8 mouse cellular contexts compared by ENCODE assay signal in the genomic region with DNA sequence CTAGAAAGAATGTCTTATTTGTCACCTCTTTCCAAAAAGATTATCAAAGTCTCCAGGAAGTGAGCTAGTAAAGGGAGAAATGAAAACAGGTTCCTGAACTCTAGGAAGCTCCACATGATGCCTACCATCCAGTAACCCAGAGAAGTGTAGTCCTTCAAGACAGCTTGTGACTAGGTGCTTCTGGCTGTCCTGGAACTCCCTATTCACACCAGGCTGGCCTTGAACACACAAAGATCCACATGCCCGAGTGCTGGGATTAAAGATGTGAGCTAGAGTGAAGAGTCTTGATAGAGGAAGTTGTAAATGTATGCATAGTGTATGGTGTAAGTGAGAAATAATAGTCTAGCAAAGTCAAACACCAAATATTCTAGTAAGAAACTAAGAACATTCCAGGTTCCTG. TPM values are rescaled to one million over a fixed set of nuclear protein-coding genes. Genes with fewer than 3 reads are reported as not detected.
A peak's percentile ranks its signal among the peaks of the same experiment; 100 is the strongest.
DNase-seq lines count a peak whose midpoint lies in the region; ATAC-seq and TF ChIP-seq lines count a peak whose summit lies in the region.

No protein-coding gene starts in this region.

- no peak for ATAC-seq in G1E (ENCODE audit: extremely low read depth, insufficient number of reproducible peaks, low FRiP score, poor library complexity, severe bottlenecking)
- ATAC-seq in heart, embryonic 13.5 days (ENCODE audit: extremely low read depth, insufficient number of reproducible peaks, low FRiP score, low TSS enrichment) = no peak
- no peak for ATAC-seq in liver, embryonic 15.5 days (ENCODE audit: insufficient read depth)

- H3K4me1 ChIP-seq in cerebellum, adult 2 months (ENCODE audit: control insufficient read depth, insufficient read depth, low read length) = peaks cover 2% of the 10 kb centered on the region
- H3K4me1 ChIP-seq in G1E (ENCODE audit: insufficient read depth, low read depth, low read length) = peaks cover 46% of the 10 kb centered on the region
- peaks cover 35% of the 10 kb centered on the region for H3K4me1 ChIP-seq in heart, embryonic 13.5 days
- peaks cover 40% of the 10 kb centered on the region for H3K4me1 ChIP-seq in liver, embryonic 15.5 days (replicated peaks)

- no peak for TF ChIP-seq POLR2A in cerebellum, adult 2 months (IDR thresholded peaks at IDR 0.05; ENCODE audit: borderline replicate concordance, insufficient read depth, low read length)

- peak overlapping the region; percentile 98 for H3K9ac ChIP-seq in heart, embryonic 13.5 days
- peak overlapping the region; percentile 97 for H3K9ac ChIP-seq in liver, embryonic 15.5 days

- 3% methylated on average over 1 of the region's 1 CpGs for WGBS in cerebellum, adult 2 months
- WGBS in heart, embryonic 13.5 days = 24% methylated on average over 1 of the region's 1 CpGs
- WGBS in liver, embryonic 15.5 days (ENCODE audit: insufficient replicate concordance) = 19% methylated on average over 1 of the region's 1 CpGs

- no peaks in the 10 kb centered on the region for H3K27me3 ChIP-seq in cerebellum, adult 2 months (ENCODE audit: control insufficient read depth, insufficient read depth, low read length)
- H3K27me3 ChIP-seq in G1E (ENCODE audit: insufficient read depth, low read length) = no peaks in the 10 kb centered on the region
- no peaks in the 10 kb centered on the region for H3K27me3 ChIP-seq in heart, embryonic 13.5 days (replicated peaks)
- H3K27me3 ChIP-seq in liver, embryonic 15.5 days = no peaks in the 10 kb centered on the region

- no peak overlapping the region for H3K27ac ChIP-seq in cerebellum, adult 2 months (ENCODE audit: insufficient read depth, low read length)
- H3K27ac ChIP-seq in heart, embryonic 13.5 days (replicated peaks) = no peak overlapping the region
- peak overlapping the region; percentile 96 for H3K27ac ChIP-seq in liver, embryonic 15.5 days (replicated peaks)

- H3K9me3 ChIP-seq in G1E (replicated peaks) = no peaks in the 10 kb centered on the region
- no peaks in the 10 kb centered on the region for H3K9me3 ChIP-seq in heart, embryonic 13.5 days
- no peaks in the 10 kb centered on the region for H3K9me3 ChIP-seq in liver, embryonic 15.5 days (replicated peaks)

- peaks cover 35% of the 10 kb centered on the region for H3K36me3 ChIP-seq in G1E (replicated peaks)
- peaks cover 13% of the 10 kb centered on the region for H3K36me3 ChIP-seq in heart, embryonic 13.5 days
- H3K36me3 ChIP-seq in liver, embryonic 15.5 days (replicated peaks) = peaks cover 18% of the 10 kb centered on the region

- intact Hi-C loops in gastrocnemius, postnatal 14 days (cut with DNase I; ENCODE audit: low total_unique reads) = no loop called here

- peak overlapping the region; percentile 84 for H3K4me2 ChIP-seq in heart, embryonic 13.5 days
- peak overlapping the region; percentile 93 for H3K4me2 ChIP-seq in liver, embryonic 15.5 days

- peak overlapping the region; percentile 86 for H3K4me3 ChIP-seq in cerebellum, adult 2 months (replicated peaks; ENCODE audit: insufficient read depth, low read depth, low read length)
- H3K4me3 ChIP-seq in G1E (ENCODE audit: low read depth, low read length) = peak overlapping the region; percentile 92; the same call in 1 of the 2 replicates
- H3K4me3 ChIP-seq in heart, embryonic 13.5 days = peak overlapping the region; percentile 99
- H3K4me3 ChIP-seq in liver, embryonic 15.5 days (replicated peaks) = peak overlapping the region; percentile 98

- TF ChIP-seq CTCF in cerebellum, adult 2 months (IDR thresholded peaks at IDR 0.05; ENCODE audit: borderline replicate concordance, insufficient read depth, low read depth, low read length) = no peak
- no peak for TF ChIP-seq CTCF in G1E (IDR thresholded peaks at IDR 0.05; ENCODE audit: low read depth, low read length)

- no peak for DNase-seq in cerebellum, adult 2 months
- DNase-seq in cerebellum, adult 9-10 months = no peak
- DNase-seq in G1E (ENCODE audit: low spot score) = no peak
- no peak for DNase-seq in layer of hippocampus, adult 8-10 months (ENCODE audit: low spot score in 2 of 2)
- no peak for DNase-seq in gastrocnemius, postnatal 14 days
- DNase-seq in frontal cortex, adult 2 months (ENCODE audit: extremely low spot score in 1 of 2, low spot score in 1 of 2) = no peak

RNA-seq across cellular contexts. Expression of gene Jmy, which starts 2.6 kb away (rescaled TPM):
- polyA plus RNA-seq in cerebellum, adult 2 months (2012; rRNA removed) = 16.7 and 17.6 TPM in 2 replicates
- total RNA-seq in G1E (2014; fragmentation: Nextera tagmentation) (41.3 and 44.1 TPM in 2 replicates), G1E (2017) (12.8 and 15.4 TPM in 2 replicates)
- polyA plus RNA-seq in G1E (2012) = 14.4 and 14.7 TPM in 2 replicates
- polyA plus RNA-seq in heart, embryonic 13.5 days (2015; fragmentation: Nextera tagmentation; extraction: Ambion mirVana) = 4.0 and 4.5 TPM in 2 replicates
- 2.8 and 3.7 TPM in 2 replicates for polyA plus RNA-seq in liver, embryonic 15.5 days (2015; fragmentation: Nextera tagmentation; extraction: Ambion mirVana)
- total RNA-seq in layer of hippocampus, adult 8-10 months (2022) = 10 to 100 TPM; 34.4 to 39.6 (median 37.0) TPM
- total RNA-seq in gastrocnemius, postnatal 14 days (2021) = 10 to 100 TPM; 19.4 to 25.9 TPM
- polyA plus RNA-seq in frontal cortex, adult 2 months (2012; rRNA removed) = 14.4 and 14.5 TPM in 2 replicates
